Mouse (Mus musculus) spleen, postnatal 10 days (tissue): Measurements from ENCODE around the gene Tnni3k.

Source experiments
- DNase-seq, 2 experiments: peaks; one replicate each; pipeline ENCODE4 v3.0.0; 2021 to 2022; ENCODE audit warnings: low spot score in 2 of 2

Gene Tnni3k

DNA sequence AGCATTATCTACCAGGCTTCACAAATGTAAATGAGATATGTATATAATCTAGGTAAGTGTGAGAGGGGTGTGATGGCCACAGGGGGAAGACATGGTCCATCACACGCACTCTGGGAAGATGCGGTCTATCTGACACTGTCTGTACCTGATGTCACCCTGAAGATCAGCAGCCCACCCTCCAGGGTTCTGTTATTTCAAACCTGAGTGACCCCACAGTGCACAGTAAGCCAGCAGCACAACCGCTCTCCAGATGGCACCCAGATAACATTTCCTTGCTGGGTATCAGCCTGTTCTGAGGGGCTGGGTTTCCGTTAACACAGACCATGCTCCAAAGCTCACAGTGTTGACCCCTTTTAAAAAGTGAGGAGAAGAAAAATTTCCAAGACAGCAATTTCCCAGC, 288.9 kb downstream of the Tnni3k start:
- DNase-seq, result no peak

DNA sequence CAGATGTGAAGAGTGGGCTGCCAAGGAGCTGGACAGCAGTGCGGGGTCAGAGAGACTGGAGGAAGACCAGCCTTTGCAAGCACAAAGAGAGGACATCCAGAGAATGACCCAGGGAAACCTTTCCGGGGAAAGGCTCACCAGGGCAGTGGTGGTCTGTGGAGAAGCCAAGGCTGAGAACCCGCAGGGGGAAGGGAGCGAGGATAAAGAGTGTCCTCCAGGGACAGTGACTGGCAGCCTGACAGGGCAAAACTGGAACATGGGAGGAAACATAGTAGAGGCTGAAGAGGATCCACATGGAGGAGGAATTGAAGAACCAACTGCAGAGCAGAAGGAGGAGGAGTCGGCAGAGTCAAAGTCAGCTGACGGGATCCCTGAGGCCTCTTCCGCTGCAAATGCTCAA, 291.1 kb downstream of the Tnni3k start:
- no peak for DNase-seq

DNA sequence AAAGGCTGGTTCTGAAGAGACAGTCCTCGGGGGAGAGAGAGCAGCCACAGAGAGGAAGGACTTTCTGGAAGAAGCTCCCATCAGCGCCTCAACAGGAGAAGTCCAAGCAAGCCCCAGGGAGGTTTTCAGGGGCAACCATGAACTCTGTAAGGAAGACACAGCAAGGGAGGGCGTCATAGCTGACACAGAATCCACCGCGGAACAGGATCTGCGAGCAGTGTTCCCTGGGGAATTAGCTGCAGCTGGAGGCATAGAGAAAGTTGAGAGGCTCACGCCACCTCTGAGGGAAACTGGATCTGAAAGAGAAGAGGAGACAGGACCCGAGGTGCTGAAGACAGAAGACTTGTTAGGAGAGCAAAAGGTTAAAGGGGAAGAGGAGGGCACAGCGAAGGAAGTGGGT, 291.8 kb downstream of the Tnni3k start:
- DNase-seq, result no peak

DNA sequence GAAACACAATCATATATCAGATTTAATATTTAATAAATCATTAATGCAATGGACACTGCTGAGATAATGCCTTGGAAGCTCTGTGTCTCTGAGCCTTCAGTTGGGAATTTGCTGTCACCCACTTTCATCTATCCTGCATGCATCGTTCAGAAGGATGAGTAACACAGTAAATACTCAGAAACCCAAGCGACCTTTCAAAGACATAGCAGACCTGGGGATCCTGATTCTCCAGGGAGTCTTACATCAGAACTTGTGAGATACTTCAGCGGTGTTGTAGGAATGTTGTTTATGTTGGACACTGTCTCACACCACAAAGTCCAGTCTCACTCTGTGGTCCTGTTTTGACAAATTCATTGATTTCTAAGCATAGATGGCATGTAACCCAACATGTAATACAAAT, 294.1 kb downstream of the Tnni3k start:
- DNase-seq, result no peak

DNA sequence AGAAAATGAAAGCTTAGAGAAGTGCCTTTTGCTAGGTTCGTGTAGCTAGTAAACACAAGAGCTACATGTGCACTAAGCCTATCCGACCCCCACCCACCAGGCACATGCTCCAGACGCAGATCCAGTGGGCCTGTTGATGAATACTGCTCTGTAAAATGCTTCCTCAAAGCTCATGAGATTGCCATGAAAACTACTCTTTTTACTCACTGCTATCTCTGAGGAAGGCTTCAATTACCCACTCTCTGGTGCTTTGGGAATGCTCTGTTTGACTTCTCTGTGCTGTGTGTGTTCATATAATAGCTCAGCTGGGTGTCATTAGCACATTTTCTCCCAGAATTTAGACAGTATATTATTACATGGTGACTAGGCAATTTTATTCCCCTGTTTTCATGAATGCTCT, 297.1 kb downstream of the Tnni3k start:
- DNase-seq, result no peak

DNA sequence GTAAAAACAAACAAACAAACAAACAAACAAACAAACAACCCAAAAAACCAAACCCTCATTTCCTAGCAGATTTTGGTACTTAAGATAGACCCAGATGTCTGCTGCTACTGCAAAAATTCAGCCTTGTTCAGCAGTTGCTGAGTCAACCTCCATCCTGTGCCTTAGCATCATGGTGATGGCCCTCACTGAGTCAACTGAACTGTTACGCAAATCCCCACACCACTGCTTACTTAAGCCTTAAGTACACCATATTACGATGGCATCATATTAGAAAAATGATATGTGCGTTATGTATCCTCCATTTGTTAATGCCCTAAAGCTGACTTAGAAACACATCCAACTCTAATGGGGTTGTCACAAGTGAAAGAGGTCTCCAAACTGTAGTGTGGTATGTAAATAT, 300.0 kb downstream of the Tnni3k start:
- no peak for DNase-seq

DNA sequence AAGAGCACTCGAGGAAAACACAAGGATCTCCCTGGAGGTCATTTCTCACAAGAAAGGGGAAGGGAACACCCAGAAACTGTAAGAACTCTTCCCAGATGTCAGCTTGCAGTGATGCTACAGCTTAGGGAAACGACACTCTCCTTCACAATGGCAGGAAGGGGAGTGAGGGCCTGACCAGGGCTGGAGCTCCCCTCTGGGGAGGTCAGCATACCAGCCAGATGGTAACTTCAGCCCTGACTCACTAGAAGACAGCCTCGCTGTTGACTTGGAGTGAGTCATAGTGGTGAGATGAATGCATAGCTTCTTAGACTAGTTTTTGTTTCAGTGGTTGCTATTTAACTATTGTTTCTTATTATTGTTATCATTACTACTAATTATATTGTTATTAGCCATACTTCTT, 300.7 kb downstream of the Tnni3k start:
- DNase-seq, result no peak

DNA sequence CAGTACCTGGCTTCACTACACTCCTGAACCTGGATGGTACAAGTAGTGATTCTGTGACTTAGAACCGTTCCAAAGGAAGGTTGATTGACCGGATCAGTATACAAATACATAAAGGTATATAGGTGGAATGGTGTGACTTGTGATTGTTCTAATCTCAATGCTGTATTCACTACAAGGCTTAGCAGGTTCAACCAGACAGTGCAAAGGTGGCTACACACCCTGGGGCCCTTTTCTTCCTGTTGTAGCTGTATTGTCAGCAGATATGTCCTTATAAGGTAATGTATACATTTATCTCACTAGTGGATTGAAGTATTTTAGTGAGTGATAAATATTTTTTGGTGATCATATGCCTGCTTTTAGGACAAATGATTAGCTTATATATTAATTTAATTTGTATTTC, 310.9 kb downstream of the Tnni3k start:
- DNase-seq, result no peak

DNA sequence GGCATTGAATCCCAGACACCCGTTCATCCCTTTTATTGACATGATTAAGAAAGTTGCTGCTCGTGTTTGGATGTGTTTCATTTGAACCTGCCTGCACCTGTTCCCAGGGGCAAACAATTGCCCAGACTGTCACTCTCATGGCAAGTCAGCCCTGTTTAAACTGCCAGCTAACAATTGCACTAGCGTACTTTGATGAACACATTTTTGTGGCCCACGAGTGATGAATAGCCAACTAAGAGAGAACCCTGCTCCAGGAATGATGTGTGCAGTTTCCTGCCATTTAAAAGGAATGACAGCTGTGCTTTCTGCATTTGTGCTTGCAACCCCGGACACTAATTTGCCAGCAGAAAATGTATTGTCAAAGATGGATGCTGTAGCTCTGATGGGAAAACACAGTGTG, 312.3 kb downstream of the Tnni3k start:
- no peak for DNase-seq

DNA sequence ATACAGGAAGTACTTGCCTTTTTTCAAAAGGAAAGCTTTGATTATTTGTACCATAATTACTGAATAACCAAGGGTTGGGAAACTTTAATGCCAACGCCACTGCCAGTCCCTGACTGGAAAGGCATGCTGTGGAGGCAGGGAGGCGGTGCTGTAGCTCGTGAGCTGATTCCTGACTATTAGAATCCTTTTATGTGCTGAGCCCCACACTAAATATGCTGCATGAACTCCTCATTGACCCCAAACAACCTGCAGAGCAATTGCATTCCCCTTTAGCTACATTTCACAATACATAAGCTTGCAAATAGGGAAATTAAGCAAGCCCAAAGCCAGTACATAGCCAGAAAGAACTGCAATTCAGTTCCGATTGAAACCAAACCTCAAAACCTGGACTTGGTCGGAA, 313.7 kb downstream of the Tnni3k start:
- DNase-seq, result no peak
